Mouse (Mus musculus) hindbrain, embryonic 14.5 days (tissue): ENCODE data around the gene Ubp1. TPM values are rescaled to one million over a fixed set of nuclear protein-coding genes. Genes with fewer than 3 reads are reported as not detected.

Experiments
- ATAC-seq: fragments of 200-750 bp; cut with Nextera tagmentation; 2 replicates; pipeline ENCODE4 v1.8.0; 2017; ENCODE audit warnings: moderate number of reproducible peaks, mild to moderate bottlenecking, moderate TSS enrichment, moderate library complexity; ENCODE audit not compliant: low FRiP score
- DNase-seq: peaks from one replicate; pipeline ENCODE4 v3.0.0-alpha.2; 2015; ENCODE audit warnings: low spot score
- H3K27ac ChIP-seq: fragments of 300-500 bp; sonication (generic); 2 replicates; pipeline ENCODE4 v1.5.1; 2014; ENCODE audit warnings: mild to moderate bottlenecking, moderate library complexity
- H3K27me3 ChIP-seq: fragments of 300-500 bp; sonication (generic); 2 replicates; pipeline ENCODE4 v1.6.1; 2014; ENCODE audit warnings: mild to moderate bottlenecking, low read length, mixed read lengths; ENCODE audit not compliant: control insufficient read depth, insufficient read depth
- H3K36me3 ChIP-seq: fragments of 300-500 bp; sonication (generic); replicated peaks from 2 replicates; pipeline ENCODE4 v1.6.1; 2014; ENCODE audit not compliant: control insufficient read depth, insufficient read depth
- H3K4me1 ChIP-seq: fragments of 300-500 bp; sonication (generic); replicated peaks from 2 replicates; pipeline ENCODE4 v1.6.1; 2014; ENCODE audit warnings: antibody characterized with exemption, low read length, mixed read lengths; ENCODE audit not compliant: control insufficient read depth, insufficient read depth
- H3K4me2 ChIP-seq: fragments of 300-500 bp; sonication (generic); replicated peaks from 2 replicates; pipeline ENCODE4 v1.6.1; 2014; ENCODE audit warnings: mild to moderate bottlenecking, moderate library complexity
- H3K4me3 ChIP-seq: fragments of 300-500 bp; sonication (generic); replicated peaks from 2 replicates; pipeline ENCODE4 v1.5.1; 2014; ENCODE audit warnings: mild to moderate bottlenecking, low read length
- H3K9ac ChIP-seq: fragments of 300-500 bp; sonication (generic); 2 replicates; pipeline ENCODE4 v1.6.1; 2014
- H3K9me3 ChIP-seq: fragments of 300-500 bp; sonication (generic); 2 replicates; pipeline ENCODE4 v1.6.1; 2016; ENCODE audit warnings: low read length; ENCODE audit not compliant: control insufficient read depth
- WGBS: fragments of 180-500 bp; shearing (Covaris S2); extraction: QIAGEN DNeasy Blood & Tissue Kit; methylation state at CpG from one replicate; pipeline ENCODE4 v1.1.7; 2014; 5-methylcytosine and 5-hydroxymethylcytosine counted together
- polyA plus RNA-seq: library from polyadenylated mRNA; unstranded; fragments of >200 nt; fragmentation: Nextera tagmentation; extraction: Ambion mirVana; gene quantifications from 2 replicates; pipeline ENCODE4 v1.2.1, GENCODE M21; 2014

The Ubp1 gene
- polyA plus RNA-seq, 1 experiment from 2014 or later = 34.2 TPM

GRCm38 (mm10) chr9:113931375-113932099 lies 803 bp downstream of the Ubp1 start:
- under 1% methylated on average over 65 of the region's 91 CpGs for WGBS
- Histone ChIP-seq H3K9ac (peak overlapping the region; percentile 88), H3K4me1 (peaks cover 35% of the 10 kb centered on the region), H3K27ac (peak overlapping the region; percentile 94), H3K4me3 (peak overlapping the region; percentile 77), H3K4me2 (peak overlapping the region; percentile 95), H3K36me3 (no peaks in the 10 kb centered on the region), H3K9me3 (no peaks in the 10 kb centered on the region), H3K27me3 (no peaks in the 10 kb centered on the region)
- DNase-seq (no peak), ATAC-seq (0 out of 2 replicates have a peak, but pooled peaks have one; percentile 15)

GRCm38 (mm10) chr9:113932100-113932470 lies 1.4 kb downstream of the Ubp1 start:
- peak overlapping the region; percentile 77 for H3K4me3 ChIP-seq
- no peaks in the 10 kb centered on the region for H3K9me3 ChIP-seq
- peak overlapping the region; percentile 88 for H3K9ac ChIP-seq
- ATAC-seq = no peak
- H3K27me3 ChIP-seq = no peaks in the 10 kb centered on the region
- peak overlapping the region; percentile 83 for H3K27ac ChIP-seq
- no peak for DNase-seq
- WGBS = 3% methylated on average over 8 of the region's 8 CpGs
- peak overlapping the region; percentile 95 for H3K4me2 ChIP-seq
- no peaks in the 10 kb centered on the region for H3K36me3 ChIP-seq
- peaks cover 35% of the 10 kb centered on the region for H3K4me1 ChIP-seq

- Histone ChIP-seq H3K9ac (peak overlapping the region; percentile 88), H3K4me3 (peak overlapping the region; percentile 77), H3K4me1 (peaks cover 35% of the 10 kb centered on the region), H3K9me3 (no peaks in the 10 kb centered on the region), H3K27ac (0 out of 2 replicates have a peak overlapping the region, but pooled peaks have one; percentile 83), H3K36me3 (no peaks in the 10 kb centered on the region), H3K4me2 (peak overlapping the region; percentile 95), H3K27me3 (no peaks in the 10 kb centered on the region)
- WGBS = 27% methylated on average over 11 of the region's 11 CpGs
- DNase-seq (no peak), ATAC-seq (no peak)
Observed at GRCm38 (mm10) chr9:113932501-113932900, 1.8 kb downstream of the Ubp1 start.

- H3K4me1 ChIP-seq = peaks cover 35% of the 10 kb centered on the region
- WGBS = 81% methylated on average over 5 of the region's 5 CpGs
- DNase-seq (no peak), ATAC-seq (no peak)
- H3K9me3 ChIP-seq = no peaks in the 10 kb centered on the region
- H3K4me2 ChIP-seq = no peak overlapping the region
- no peak overlapping the region for H3K27ac ChIP-seq
- no peak overlapping the region for H3K4me3 ChIP-seq
- no peaks in the 10 kb centered on the region for H3K27me3 ChIP-seq
- H3K9ac ChIP-seq = no peak overlapping the region
- H3K36me3 ChIP-seq = no peaks in the 10 kb centered on the region
Observed at GRCm38 (mm10) chr9:113935638-113936037, 4.9 kb downstream of the Ubp1 start.

GRCm38 (mm10) chr9:113939063-113939850 lies 8.5 kb downstream of the Ubp1 start:
- Histone ChIP-seq H3K4me2 (no peak overlapping the region), H3K27me3 (no peaks in the 10 kb centered on the region), H3K4me3 (no peak overlapping the region), H3K27ac (no peak overlapping the region), H3K36me3 (no peaks in the 10 kb centered on the region), H3K4me1 (peaks cover 13% of the 10 kb centered on the region; the same call in 1 of the 2 replicates), H3K9me3 (no peaks in the 10 kb centered on the region), H3K9ac (no peak overlapping the region)
- no peak for DNase-seq
- WGBS = 89% methylated on average over 9 of the region's 9 CpGs
- ATAC-seq = no peak

GRCm38 (mm10) chr9:113941103-113941805 lies 10.5 kb downstream of the Ubp1 start:
- Histone ChIP-seq H3K9ac (no peak overlapping the region), H3K4me1 (peaks cover 5% of the 10 kb centered on the region; the same call in 1 of the 2 replicates), H3K36me3 (peaks cover 9% of the 10 kb centered on the region), H3K27ac (no peak overlapping the region), H3K27me3 (no peaks in the 10 kb centered on the region), H3K4me3 (no peak overlapping the region), H3K9me3 (no peaks in the 10 kb centered on the region), H3K4me2 (no peak overlapping the region)
- DNase-seq = no peak
- ATAC-seq = no peak
- WGBS = 94% methylated on average over 3 of the region's 3 CpGs

- Histone ChIP-seq H3K27me3 (no peaks in the 10 kb centered on the region), H3K4me2 (no peak overlapping the region), H3K9me3 (no peaks in the 10 kb centered on the region), H3K36me3 (peaks cover 19% of the 10 kb centered on the region), H3K4me1 (peaks cover 5% of the 10 kb centered on the region; the same call in 1 of the 2 replicates), H3K27ac (no peak overlapping the region), H3K9ac (no peak overlapping the region), H3K4me3 (no peak overlapping the region)
- WGBS = 97% methylated on average over 1 of the region's 1 CpGs
- ATAC-seq = no peak
- DNase-seq = no peak
Observed at GRCm38 (mm10) chr9:113943372-113943771, 12.6 kb downstream of the Ubp1 start.

- no peak for DNase-seq
- Histone ChIP-seq H3K27me3 (no peaks in the 10 kb centered on the region), H3K4me1 (no peaks in the 10 kb centered on the region), H3K9me3 (no peaks in the 10 kb centered on the region), H3K4me3 (no peak overlapping the region), H3K36me3 (peaks cover 33% of the 10 kb centered on the region), H3K27ac (no peak overlapping the region), H3K9ac (no peak overlapping the region), H3K4me2 (no peak overlapping the region)
- 95% methylated on average over 1 of the region's 1 CpGs for WGBS
- ATAC-seq = no peak
Observed at GRCm38 (mm10) chr9:113947216-113947615, 16.5 kb downstream of the Ubp1 start.

- H3K27ac ChIP-seq = no peak overlapping the region
- H3K36me3 ChIP-seq = peaks cover 72% of the 10 kb centered on the region
- no peak for DNase-seq
- no peak for ATAC-seq
- H3K4me2 ChIP-seq = no peak overlapping the region
- WGBS = 98% methylated on average over 4 of the region's 4 CpGs
- H3K4me3 ChIP-seq = no peak overlapping the region
- no peaks in the 10 kb centered on the region for H3K9me3 ChIP-seq
- no peak overlapping the region for H3K9ac ChIP-seq
- H3K4me1 ChIP-seq = no peaks in the 10 kb centered on the region
- no peaks in the 10 kb centered on the region for H3K27me3 ChIP-seq
Observed at GRCm38 (mm10) chr9:113957777-113958176, 27.0 kb downstream of the Ubp1 start.
